Comparison of ENCODE assay signal across 8 mouse cellular contexts in the genomic region with DNA sequence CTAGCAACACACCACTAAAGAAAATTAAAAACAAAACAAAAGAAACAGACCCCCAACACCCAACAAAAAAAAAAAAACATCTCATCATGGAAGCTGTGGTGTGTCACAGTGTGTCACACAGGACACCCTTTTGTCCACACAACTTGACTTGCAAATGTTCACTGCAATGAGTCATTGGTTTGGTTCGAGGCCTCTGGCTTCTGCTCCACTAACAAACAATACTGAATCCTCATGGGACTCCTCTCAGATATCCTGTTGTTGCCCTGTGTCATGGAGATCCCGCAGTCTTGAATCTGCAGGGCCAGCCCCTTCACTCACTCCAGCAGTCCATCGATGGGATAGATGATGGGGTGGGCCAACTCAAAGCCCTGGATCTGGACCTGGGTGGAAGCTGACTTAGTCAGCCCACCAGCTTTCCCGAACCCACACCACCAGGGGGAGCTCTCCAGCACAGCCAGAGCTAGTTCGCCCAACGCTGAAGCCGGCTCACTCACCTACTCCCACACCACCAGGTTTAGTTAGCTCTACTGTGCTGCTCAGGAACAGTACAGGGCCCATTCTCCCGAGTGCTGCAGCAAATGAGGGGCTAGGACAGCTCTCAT. TPM values are rescaled to one million over a fixed set of nuclear protein-coding genes. Genes with fewer than 3 reads are reported as not detected.
DNase-seq lines count a peak whose midpoint lies in the region; ATAC-seq and TF ChIP-seq lines count a peak whose summit lies in the region.

No protein-coding gene starts in this region.

- H3K4me3 ChIP-seq in heart, embryonic 10.5 days = no peak overlapping the region
- no peak overlapping the region for H3K4me3 ChIP-seq in cortical plate, adult 2 months (ENCODE audit: insufficient read depth, low read length)
- H3K4me3 ChIP-seq in limb, embryonic 11.5 days (ENCODE audit: low read depth, low read length) = no peak overlapping the region
- H3K4me3 ChIP-seq in small intestine, adult 2 months (ENCODE audit: low read depth, low read length) = no peak overlapping the region

- no peak for ATAC-seq in limb, embryonic 11.5 days (ENCODE audit: insufficient number of reproducible peaks, low FRiP score, low TSS enrichment, low read depth)
- no peak for ATAC-seq in erythroid progenitor cell, adult 5-6 weeks (replicated peaks; ENCODE audit: low FRiP score, poor library complexity, severe bottlenecking)

- DNase-seq in heart, postnatal 14 days = peak; percentile 23 to 36
- DNase-seq in heart, embryonic 10.5 days (ENCODE audit: low spot score) = no peak
- peak; percentile 52 for DNase-seq in A20 (ENCODE audit: low read depth, low spot score)
- DNase-seq in NIH3T3 (ENCODE audit: low read depth) = peak; percentile 50
- DNase-seq in limb, embryonic 11.5 days (ENCODE audit: low spot score) = peak; percentile 42

- H3K27ac ChIP-seq in heart, embryonic 10.5 days = no peak overlapping the region; the same call in 1 of the 2 replicates
- no peak overlapping the region for H3K27ac ChIP-seq in cortical plate, adult 2 months (ENCODE audit: insufficient read depth, low read length)
- no peak overlapping the region for H3K27ac ChIP-seq in limb, embryonic 11.5 days (replicated peaks; ENCODE audit: low read depth, low read length)
- H3K27ac ChIP-seq in small intestine, adult 2 months (ENCODE audit: insufficient read depth, low read depth, low read length) = no peak overlapping the region

- H3K9me3 ChIP-seq in heart, embryonic 10.5 days = no peaks in the 10 kb centered on the region
- no peaks in the 10 kb centered on the region for H3K9me3 ChIP-seq in limb, embryonic 11.5 days (ENCODE audit: control insufficient read depth, low read length)

- no peaks in the 10 kb centered on the region for H3K36me3 ChIP-seq in heart, embryonic 10.5 days
- H3K36me3 ChIP-seq in limb, embryonic 11.5 days (ENCODE audit: control insufficient read depth, insufficient read depth, low read length) = no peaks in the 10 kb centered on the region
- no peaks in the 10 kb centered on the region for H3K36me3 ChIP-seq in small intestine, adult 2 months (ENCODE audit: control insufficient read depth, insufficient read depth, low read length)

- TF ChIP-seq CTCF in cortical plate, adult 2 months (IDR thresholded peaks at IDR 0.05; ENCODE audit: extremely low read depth, insufficient read depth, low read length) = peak; percentile 55
- peak; percentile 27; the same call in 1 of the 2 replicates for TF ChIP-seq CTCF in small intestine, adult 2 months (IDR thresholded peaks at IDR 0.05; ENCODE audit: extremely low read depth, insufficient read length, insufficient replicate concordance, low read depth, low read length)

- TF ChIP-seq POLR2A in cortical plate, adult 2 months (IDR thresholded peaks at IDR 0.05; ENCODE audit: extremely low read depth, insufficient read depth, low read length) = no peak
- no peak for TF ChIP-seq POLR2A in small intestine, adult 2 months (IDR thresholded peaks at IDR 0.05; ENCODE audit: low read depth, low read length)

- intact Hi-C loops in heart, postnatal 14 days (cut with DNase I) = loop anchor here (2.0 kb wide), 1 partner anchor 72 kb away; no protein-coding TSS in a partner anchor

- peaks cover 8% of the 10 kb centered on the region for H3K4me1 ChIP-seq in heart, embryonic 10.5 days
- no peaks in the 10 kb centered on the region for H3K4me1 ChIP-seq in cortical plate, adult 2 months (ENCODE audit: control insufficient read depth, insufficient read depth, low read length)
- no peaks in the 10 kb centered on the region for H3K4me1 ChIP-seq in limb, embryonic 11.5 days (ENCODE audit: control insufficient read depth, insufficient read depth, low read length)
- H3K4me1 ChIP-seq in small intestine, adult 2 months (ENCODE audit: control insufficient read depth, insufficient read depth, insufficient read length, low read length) = no peaks in the 10 kb centered on the region

- no peak overlapping the region for H3K9ac ChIP-seq in limb, embryonic 11.5 days (ENCODE audit: low read length)

- no peak overlapping the region for H3K4me2 ChIP-seq in limb, embryonic 11.5 days (ENCODE audit: low read depth, severe bottlenecking)

- WGBS in heart, embryonic 10.5 days = 67% methylated on average over 8 of the region's 8 CpGs
- WGBS in limb, embryonic 11.5 days = 75% methylated on average over 8 of the region's 8 CpGs
- 57% methylated on average over 8 of the region's 8 CpGs for WGBS in small intestine, adult 2 months

- H3K27me3 ChIP-seq in heart, embryonic 10.5 days (ENCODE audit: insufficient read depth, poor library complexity, severe bottlenecking) = no peaks in the 10 kb centered on the region
- H3K27me3 ChIP-seq in limb, embryonic 11.5 days (ENCODE audit: control insufficient read depth, insufficient read depth, low read length) = no peaks in the 10 kb centered on the region
- H3K27me3 ChIP-seq in small intestine, adult 2 months (ENCODE audit: control insufficient read depth, insufficient read depth, low read length) = no peaks in the 10 kb centered on the region

RNA-seq across cellular contexts. Expression of a gene that starts 28.2 kb away (rescaled TPM):
- 10 to 100 TPM in 1 of 2 experiments, 1 to 10 TPM in 1; 9.7 to 11.5 TPM for total RNA-seq in heart, postnatal 14 days (2021)
- 43.2 and 46.3 TPM in 2 replicates for polyA plus RNA-seq in heart, embryonic 10.5 days (2016; fragmentation: Nextera tagmentation; extraction: Ambion mirVana)
- polyA plus RNA-seq in cortical plate, adult 2 months (2012; rRNA removed) = 52.2 and 54.8 TPM in 2 replicates
- polyA plus RNA-seq in limb, embryonic 11.5 days (2014; fragmentation: Nextera tagmentation; extraction: Ambion mirVana) = 47.3 and 49.8 TPM in 2 replicates
- 2.4 and 4.3 TPM in 2 replicates for polyA plus RNA-seq in small intestine, adult 2 months (2012; rRNA removed)
- 5.4 and 7.5 TPM in 2 replicates for total RNA-seq in erythroid progenitor cell, adult 5-6 weeks (2015; ENCODE audit: low replicate concordance)
- total RNA-seq in erythroid progenitor cell, adult 5-6 weeks (2017; ENCODE audit: low replicate concordance) = 5.5 and 7.7 TPM in 2 replicates
